Mouse (Mus musculus): ENCODE results near the gene Adcy10.

The Adcy10 gene

GRCm38 (mm10) chr1:165484688-165485233 lies at the start of gene Adcy10:
Adcy10 (plus strand) TSS chr1:165485183.
- peak; percentile 46; the same call in 1 of the 2 replicates for TF ChIP-seq GATA4 (IDR thresholded peaks at IDR 0.05; ENCODE audit: insufficient replicate concordance, low read length)

- no peak for TF ChIP-seq GATA4 (IDR thresholded peaks at IDR 0.05; ENCODE audit: insufficient replicate concordance, low read length)
Measured at GRCm38 (mm10) chr1:165438289-165439021, 46.5 kb upstream of the Adcy10 start.

GRCm38 (mm10) chr1:165440788-165441187 lies 44.2 kb upstream of the Adcy10 start:
- no peak for TF ChIP-seq GATA4 (IDR thresholded peaks at IDR 0.05; ENCODE audit: insufficient replicate concordance, low read length)

GRCm38 (mm10) chr1:165441201-165441600 lies 43.8 kb upstream of the Adcy10 start:
- TF ChIP-seq GATA4 (IDR thresholded peaks at IDR 0.05; ENCODE audit: insufficient replicate concordance, low read length), result no peak

GRCm38 (mm10) chr1:165441719-165442118 lies 43.3 kb upstream of the Adcy10 start:
- TF ChIP-seq GATA4 (IDR thresholded peaks at IDR 0.05; ENCODE audit: insufficient replicate concordance, low read length), result no peak

- TF ChIP-seq GATA4 (IDR thresholded peaks at IDR 0.05; ENCODE audit: insufficient replicate concordance, low read length), result no peak
Measured at GRCm38 (mm10) chr1:165459041-165459502, 25.9 kb upstream of the Adcy10 start.

GRCm38 (mm10) chr1:165459503-165460181 lies 25.3 kb upstream of the Adcy10 start:
- no peak for TF ChIP-seq GATA4 (IDR thresholded peaks at IDR 0.05; ENCODE audit: insufficient replicate concordance, low read length)

- TF ChIP-seq GATA4 (IDR thresholded peaks at IDR 0.05; ENCODE audit: insufficient replicate concordance, low read length), result peak; percentile 30; the same call in 1 of the 2 replicates
Measured at GRCm38 (mm10) chr1:165460360-165460800, 24.6 kb upstream of the Adcy10 start, which contains the start of the genes Dcaf6 and Mpc2. Dcaf6 (minus strand) TSS chr1:165460475. Mpc2 (plus strand) TSS chr1:165460637.

GRCm38 (mm10) chr1:165460801-165461377 lies 24.1 kb upstream of the Adcy10 start:
- TF ChIP-seq GATA4 (IDR thresholded peaks at IDR 0.05; ENCODE audit: insufficient replicate concordance, low read length), result peak; percentile 46; the same call in 1 of the 2 replicates

GRCm38 (mm10) chr1:165461681-165462080 lies 23.3 kb upstream of the Adcy10 start:
- no peak for TF ChIP-seq GATA4 (IDR thresholded peaks at IDR 0.05; ENCODE audit: insufficient replicate concordance, low read length)

GRCm38 (mm10) chr1:165462861-165463260 lies 22.1 kb upstream of the Adcy10 start:
- TF ChIP-seq GATA4 (IDR thresholded peaks at IDR 0.05; ENCODE audit: insufficient replicate concordance, low read length), result no peak

- TF ChIP-seq GATA4 (IDR thresholded peaks at IDR 0.05; ENCODE audit: insufficient replicate concordance, low read length), result no peak
Measured at GRCm38 (mm10) chr1:165464574-165464973, 20.4 kb upstream of the Adcy10 start.

- no peak for TF ChIP-seq GATA4 (IDR thresholded peaks at IDR 0.05; ENCODE audit: insufficient replicate concordance, low read length)
Measured at GRCm38 (mm10) chr1:165468971-165469370, 16.0 kb upstream of the Adcy10 start.

GRCm38 (mm10) chr1:165469717-165470116 lies 15.3 kb upstream of the Adcy10 start:
- TF ChIP-seq GATA4 (IDR thresholded peaks at IDR 0.05; ENCODE audit: insufficient replicate concordance, low read length), result no peak

- no peak for TF ChIP-seq GATA4 (IDR thresholded peaks at IDR 0.05; ENCODE audit: insufficient replicate concordance, low read length)
Measured at GRCm38 (mm10) chr1:165471490-165471889, 13.5 kb upstream of the Adcy10 start.
